8 mouse cellular contexts compared by ENCODE assay signal in the genomic region with DNA sequence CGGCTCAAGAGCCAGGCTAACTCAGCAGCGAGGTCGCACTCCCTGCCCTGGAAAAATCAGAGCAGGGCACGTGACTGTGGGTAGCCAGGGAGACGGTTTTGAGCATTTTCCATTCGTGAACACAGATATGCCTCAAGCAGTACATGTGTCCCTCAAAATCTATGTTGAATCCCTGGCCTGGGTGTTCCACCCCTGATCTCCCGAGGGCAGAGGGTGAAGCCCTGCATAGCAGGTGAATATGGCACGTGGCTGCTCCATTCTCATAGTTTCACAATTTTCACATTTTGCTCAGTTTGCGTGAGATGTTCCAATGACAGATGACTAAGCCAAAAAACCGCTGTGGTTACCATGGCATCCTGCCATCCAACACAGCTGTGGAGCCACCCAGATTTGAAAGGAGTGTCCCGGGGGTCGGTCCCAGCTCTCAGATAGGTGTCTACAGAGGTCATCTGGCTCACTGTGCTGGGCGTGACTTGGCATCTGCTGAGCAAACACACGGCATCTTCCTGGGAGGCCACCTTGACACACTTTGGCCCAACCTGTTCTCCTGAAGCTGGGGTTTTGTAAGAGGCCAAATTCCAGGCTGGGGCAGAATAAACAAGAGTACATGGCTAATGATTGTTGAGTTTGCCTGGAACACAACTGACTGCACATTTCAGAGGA. TPM values are rescaled to one million over a fixed set of nuclear protein-coding genes. Genes with fewer than 3 reads are reported as not detected.
DNase-seq lines count a peak whose midpoint lies in the region; ATAC-seq lines count a peak whose summit lies in the region.

No protein-coding gene starts in this region.

- H3K4me3 ChIP-seq in liver, embryonic 15.5 days (replicated peaks) = no peak overlapping the region
- H3K4me3 ChIP-seq in forebrain, embryonic 10.5 days = no peak overlapping the region

- H3K9me3 ChIP-seq in liver, embryonic 15.5 days (replicated peaks) = no peaks in the 10 kb centered on the region
- no peaks in the 10 kb centered on the region for H3K9me3 ChIP-seq in forebrain, embryonic 10.5 days

- intact Hi-C loops in heart, postnatal 36 days (cut with DNase I) = no loop called here
- intact Hi-C loops in left cerebral cortex, postnatal 25 days (cut with DNase I) = no loop called here

- peak overlapping the region; percentile 39 for H3K4me2 ChIP-seq in liver, embryonic 15.5 days

- H3K27me3 ChIP-seq in liver, embryonic 15.5 days = no peaks in the 10 kb centered on the region
- no peaks in the 10 kb centered on the region for H3K27me3 ChIP-seq in forebrain, embryonic 10.5 days (ENCODE audit: poor library complexity, severe bottlenecking)

- 47% methylated on average over 14 of the region's 14 CpGs for WGBS in liver, embryonic 15.5 days (ENCODE audit: insufficient replicate concordance)
- 90% methylated on average over 14 of the region's 14 CpGs for WGBS in forebrain, embryonic 10.5 days

- H3K36me3 ChIP-seq in liver, embryonic 15.5 days (replicated peaks) = no peaks in the 10 kb centered on the region
- H3K36me3 ChIP-seq in forebrain, embryonic 10.5 days (replicated peaks) = no peaks in the 10 kb centered on the region

- peak overlapping the region; percentile 13; the same call in 1 of the 2 replicates for H3K9ac ChIP-seq in liver, embryonic 15.5 days

- DNase-seq in spleen, adult 12 weeks (ENCODE audit: low spot score) = peak; percentile 57
- DNase-seq in spleen, adult 18-20 months = no peak
- peak; percentile 88 for DNase-seq in cerebellum, adult 11-12 months
- peak; percentile 16 to 45 for DNase-seq in heart, postnatal 36 days
- DNase-seq in spleen, postnatal 14 days (ENCODE audit: low spot score in 2 of 2) = peak; percentile 39 to 51
- no peak for DNase-seq in left cerebral cortex, postnatal 25 days (ENCODE audit: low spot score in 2 of 2)
- DNase-seq in forebrain, embryonic 10.5 days (ENCODE audit: extremely low spot score, low spot score) = no peak

- H3K27ac ChIP-seq in liver, embryonic 15.5 days (replicated peaks) = peak overlapping the region; percentile 84
- no peak overlapping the region for H3K27ac ChIP-seq in forebrain, embryonic 10.5 days

- peaks cover 92% of the 10 kb centered on the region for H3K4me1 ChIP-seq in liver, embryonic 15.5 days (replicated peaks)
- peaks cover 37% of the 10 kb centered on the region for H3K4me1 ChIP-seq in forebrain, embryonic 10.5 days

- ATAC-seq in liver, embryonic 15.5 days (ENCODE audit: insufficient read depth) = peak; percentile 91

RNA-seq across cellular contexts. Expression of gene Cpeb4, which starts 47.4 kb away (rescaled TPM):
- 100 to 1,000 TPM in 1 of 2 experiments, 10 to 100 TPM in 1; 86.7 to 102 TPM for total RNA-seq in heart, postnatal 36 days (2021)
- polyA plus RNA-seq in liver, embryonic 15.5 days (2015; fragmentation: Nextera tagmentation; extraction: Ambion mirVana) = 19.0 and 19.1 TPM in 2 replicates
- total RNA-seq in left cerebral cortex, postnatal 25 days (2021) = 100 to 1,000 TPM; 157 to 160 TPM
- polyA plus RNA-seq in forebrain, embryonic 10.5 days (2016; fragmentation: Nextera tagmentation; extraction: Ambion mirVana) = 2.4 and 2.5 TPM in 2 replicates

Comparison
In these comparisons a context has a peak if more than half of its experiments do, and no peak if none do; other contexts are left out.
1. DNase-seq: peak in spleen, adult 12 weeks (single experiment), cerebellum, adult 11-12 months (single experiment), heart, postnatal 36 days (2 of 2) and spleen, postnatal 14 days (2 of 2); none in spleen, adult 18-20 months (0 of 2), left cerebral cortex, postnatal 25 days (0 of 2) and forebrain, embryonic 10.5 days (single experiment).